Mouse (Mus musculus) central nervous system, embryonic 11.5 days (tissue): ENCODE data around the gene Bank1. TPM values are rescaled to one million over a fixed set of nuclear protein-coding genes. Genes with fewer than 3 reads are reported as not detected.

Experiments
- polyA plus RNA-seq: library from polyadenylated mRNA; depleted of rRNA; stranded (reverse); fragments of >200 nt; gene quantifications from 2 replicates; pipeline ENCODE4 v1.2.3, GENCODE M21; 2012; rRNA removed

Gene Bank1
- polyA plus RNA-seq = 0.22 and 0.26 TPM in 2 replicates

GRCm38 (mm10) chr3:136325783-136326182, at the start of gene Bank1:
Bank1 (minus strand) TSS chr3:136326066.

